Mouse (Mus musculus) urinary bladder, postnatal 14 days (tissue): ENCODE measurements around the gene Dcaf11.

Source experiments
- DNase-seq: peaks from one replicate; pipeline ENCODE4 v3.0.0; 2021; ENCODE audit warnings: low spot score

Gene Dcaf11

GRCm38 (mm10) chr14:55559799-55560201 lies at the start of gene Dcaf11:
Dcaf11 (plus strand) TSS chr14:55560006.
- peak; percentile 92 for DNase-seq

- DNase-seq = no peak
These were observed 49.6 kb upstream of the Dcaf11 start, which contains the start of gene Cpne6 for GRCm38 (mm10) chr14:55510125-55510731. Cpne6 (plus strand) TSS chr14:55510445.

GRCm38 (mm10) chr14:55511037-55511436 lies 48.8 kb upstream of the Dcaf11 start:
- no peak for DNase-seq

- DNase-seq = no peak
These were observed 45.9 kb upstream of the Dcaf11 start for GRCm38 (mm10) chr14:55513927-55514326.

GRCm38 (mm10) chr14:55515846-55516245 lies 44.0 kb upstream of the Dcaf11 start:
- no peak for DNase-seq

DNA sequence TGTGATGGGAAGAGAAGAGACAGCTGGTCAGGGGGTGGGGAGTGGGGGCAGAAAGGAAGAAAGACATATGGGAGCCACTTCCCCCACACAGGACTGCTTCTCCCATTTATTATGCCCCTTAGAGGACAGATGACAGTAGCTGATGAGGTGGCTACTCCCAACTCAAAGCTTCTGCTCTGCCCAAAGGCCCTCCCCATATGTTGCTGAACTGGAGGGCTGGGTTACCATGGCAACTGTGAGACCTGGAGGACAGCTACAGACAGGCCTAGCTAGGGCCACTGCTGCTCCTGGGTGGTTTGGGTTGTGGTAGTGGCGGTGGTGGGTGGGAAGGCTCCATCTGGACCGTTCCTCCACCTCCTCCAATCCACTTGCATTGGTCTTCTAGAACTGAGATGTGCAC lies 40.9 kb upstream of the Dcaf11 start:
- DNase-seq = no peak

- no peak for DNase-seq
These were observed 40.2 kb upstream of the Dcaf11 start for GRCm38 (mm10) chr14:55519604-55520003.

GRCm38 (mm10) chr14:55520451-55521361 lies 39.1 kb upstream of the Dcaf11 start:
- no peak for DNase-seq

DNA sequence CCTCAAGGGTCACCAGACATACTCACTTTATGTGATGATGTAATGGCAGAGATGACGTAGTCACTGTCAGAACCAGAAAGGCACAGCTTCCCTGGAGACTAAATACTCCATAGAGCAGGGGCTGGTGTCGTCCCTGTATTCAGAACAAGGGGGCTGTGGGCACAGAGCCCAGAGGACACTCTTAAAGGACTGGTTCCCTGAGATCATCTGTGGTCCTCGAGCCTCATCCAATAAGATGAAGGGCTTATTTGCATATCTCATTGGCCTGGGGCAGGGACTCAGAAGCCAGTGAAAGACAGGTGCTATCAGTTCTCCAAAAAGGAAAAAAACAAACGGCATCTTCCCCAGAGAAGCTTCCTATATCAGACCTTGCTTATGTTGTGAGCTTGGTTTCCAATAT lies 35.7 kb upstream of the Dcaf11 start:
- DNase-seq = no peak

GRCm38 (mm10) chr14:55524785-55525184 lies 35.0 kb upstream of the Dcaf11 start, which contains the start of gene Nrl:
Nrl (minus strand) TSS chr14:55524981.
- DNase-seq = no peak

GRCm38 (mm10) chr14:55526674-55527073 lies 33.1 kb upstream of the Dcaf11 start:
- no peak for DNase-seq

- DNase-seq = no peak
These were observed 31.9 kb upstream of the Dcaf11 start for GRCm38 (mm10) chr14:55527940-55528339.

- DNase-seq = peak; percentile 53
These were observed 23.6 kb upstream of the Dcaf11 start for GRCm38 (mm10) chr14:55536116-55536745.

- DNase-seq = peak; percentile 94
These were observed 19.6 kb upstream of the Dcaf11 start, which contains the start of gene Pck2 for GRCm38 (mm10) chr14:55540067-55540786. Pck2 (plus strand) TSS chr14:55540266.

GRCm38 (mm10) chr14:55540787-55541321 lies 19.0 kb upstream of the Dcaf11 start:
- DNase-seq = peak; percentile 90

DNA sequence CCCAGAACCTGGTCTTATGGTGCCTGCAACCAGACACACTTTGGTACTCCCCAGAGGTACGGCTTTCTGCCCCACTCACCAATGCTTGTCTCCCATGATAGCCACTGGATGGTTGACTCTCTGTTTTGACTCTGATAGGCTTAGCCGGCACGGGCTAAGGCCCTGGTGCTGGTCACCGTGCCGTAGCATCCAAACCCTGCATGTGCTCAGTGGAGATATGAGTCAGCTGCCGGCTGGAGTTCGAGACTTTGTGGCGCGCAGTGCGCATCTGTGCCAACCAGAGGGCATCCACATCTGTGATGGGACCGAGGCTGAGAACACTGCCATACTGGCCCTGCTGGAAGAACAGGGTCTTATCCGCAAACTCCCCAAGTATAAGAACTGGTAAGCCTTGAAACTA lies 17.5 kb upstream of the Dcaf11 start:
- no peak for DNase-seq

DNA sequence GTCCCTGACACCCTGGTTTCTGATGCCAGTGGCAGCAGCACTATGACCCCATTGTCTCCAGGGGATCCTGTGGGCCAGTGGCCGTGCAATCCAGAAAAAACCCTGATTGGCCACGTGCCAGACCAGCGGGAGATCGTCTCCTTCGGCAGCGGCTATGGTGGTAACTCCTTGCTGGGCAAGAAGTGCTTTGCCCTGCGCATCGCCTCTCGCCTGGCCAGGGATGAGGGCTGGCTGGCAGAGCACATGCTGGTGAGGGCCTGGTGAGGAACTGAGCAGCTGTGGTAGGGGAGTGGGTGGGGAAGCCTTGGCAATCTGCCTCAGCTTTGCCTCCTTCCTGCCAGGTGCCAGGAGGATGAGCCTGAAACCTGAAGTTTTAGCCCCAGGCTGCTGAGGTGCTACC lies 15.5 kb upstream of the Dcaf11 start:
- DNase-seq = peak; percentile 32

- no peak for DNase-seq
These were observed 9.6 kb upstream of the Dcaf11 start for GRCm38 (mm10) chr14:55550191-55550590.

DNA sequence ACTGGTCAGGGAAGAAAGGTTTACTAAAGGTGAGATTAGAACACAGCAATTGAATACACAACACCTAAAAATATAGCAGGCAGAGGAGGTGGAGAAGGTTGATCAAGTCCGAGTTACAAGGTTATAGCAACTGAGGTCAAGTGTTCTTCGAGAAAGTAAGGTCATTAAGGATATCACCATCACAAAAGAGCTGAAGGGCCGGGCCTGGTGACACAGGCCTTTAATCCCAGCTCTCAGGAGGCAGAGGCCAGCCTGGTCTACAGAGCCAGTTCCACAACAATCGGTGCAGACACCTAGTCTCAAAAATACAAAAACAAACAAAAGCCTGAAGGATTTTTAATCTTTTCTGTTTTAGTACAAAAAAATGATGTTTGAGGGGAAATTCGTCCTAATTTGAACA lies 8.5 kb upstream of the Dcaf11 start:
- no peak for DNase-seq

GRCm38 (mm10) chr14:55551794-55552193 lies 8.0 kb upstream of the Dcaf11 start:
- no peak for DNase-seq

GRCm38 (mm10) chr14:55554635-55555034 lies 5.2 kb upstream of the Dcaf11 start:
- DNase-seq = no peak

DNA sequence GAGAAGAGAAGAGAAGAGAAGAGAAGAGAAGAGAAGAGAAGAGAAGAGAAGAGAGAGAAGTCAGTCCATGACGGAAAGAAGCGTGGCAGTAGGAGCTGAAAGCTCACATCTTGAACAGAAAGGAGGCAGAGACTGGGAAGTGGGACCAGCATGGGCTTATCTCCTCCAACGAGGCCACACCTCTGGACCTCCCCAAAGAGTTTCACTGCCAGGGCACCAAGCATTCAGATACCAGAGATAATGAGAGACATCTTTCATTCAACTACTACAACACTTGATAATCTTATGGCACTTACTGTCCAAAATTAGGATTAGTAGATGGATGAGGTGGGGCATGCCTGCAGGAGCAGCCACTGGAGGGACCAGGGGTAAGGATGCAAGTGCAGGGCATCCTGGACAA lies 4.0 kb upstream of the Dcaf11 start:
- DNase-seq = no peak
